Mouse (Mus musculus) ES-E14 (cell line): ENCODE measurements around the gene Apoc4.

Experiments used
- CHD2 ChIP-seq: IDR thresholded peaks from 2 replicates; pipeline ENCODE4 v1.6.1; 2014; ENCODE audit warnings: mild to moderate bottlenecking, low read depth, low read length, inconsistent platforms
- MAFK ChIP-seq: IDR thresholded peaks from 2 replicates; pipeline ENCODE4 v1.6.1; 2014; ENCODE audit warnings: mild to moderate bottlenecking, low read depth, low read length, inconsistent platforms; ENCODE audit not compliant: insufficient read depth
- ZNF384 ChIP-seq: IDR thresholded peaks from 2 replicates; pipeline ENCODE4 v1.6.1; 2012; ENCODE audit warnings: low read depth, low read length, inconsistent platforms

DNA sequence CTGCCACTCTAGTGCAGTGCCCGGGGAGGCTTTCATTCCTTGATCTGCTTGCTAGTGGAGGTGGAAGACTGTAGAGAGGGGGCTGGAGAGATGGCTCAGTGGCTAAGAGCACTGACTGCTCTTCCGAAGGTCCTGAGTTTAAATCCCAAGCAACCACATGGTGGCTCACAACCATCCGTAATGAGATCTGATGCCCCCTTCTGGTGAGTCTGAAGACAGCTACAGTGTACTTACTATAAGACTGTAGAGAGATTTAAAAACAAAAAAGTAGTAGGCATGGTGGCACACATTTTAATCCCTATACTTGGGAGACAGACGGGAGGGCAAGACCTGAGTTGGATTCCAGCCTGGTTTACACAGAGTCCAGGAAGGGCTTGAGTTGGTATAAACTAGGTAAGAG is 31.1 kb upstream of the Apoc4 start:
- TF ChIP-seq ZNF384 (no peak), CHD2 (no peak), MAFK (no peak)
